10 mouse cellular contexts compared by ENCODE assay signal in the genomic region with DNA sequence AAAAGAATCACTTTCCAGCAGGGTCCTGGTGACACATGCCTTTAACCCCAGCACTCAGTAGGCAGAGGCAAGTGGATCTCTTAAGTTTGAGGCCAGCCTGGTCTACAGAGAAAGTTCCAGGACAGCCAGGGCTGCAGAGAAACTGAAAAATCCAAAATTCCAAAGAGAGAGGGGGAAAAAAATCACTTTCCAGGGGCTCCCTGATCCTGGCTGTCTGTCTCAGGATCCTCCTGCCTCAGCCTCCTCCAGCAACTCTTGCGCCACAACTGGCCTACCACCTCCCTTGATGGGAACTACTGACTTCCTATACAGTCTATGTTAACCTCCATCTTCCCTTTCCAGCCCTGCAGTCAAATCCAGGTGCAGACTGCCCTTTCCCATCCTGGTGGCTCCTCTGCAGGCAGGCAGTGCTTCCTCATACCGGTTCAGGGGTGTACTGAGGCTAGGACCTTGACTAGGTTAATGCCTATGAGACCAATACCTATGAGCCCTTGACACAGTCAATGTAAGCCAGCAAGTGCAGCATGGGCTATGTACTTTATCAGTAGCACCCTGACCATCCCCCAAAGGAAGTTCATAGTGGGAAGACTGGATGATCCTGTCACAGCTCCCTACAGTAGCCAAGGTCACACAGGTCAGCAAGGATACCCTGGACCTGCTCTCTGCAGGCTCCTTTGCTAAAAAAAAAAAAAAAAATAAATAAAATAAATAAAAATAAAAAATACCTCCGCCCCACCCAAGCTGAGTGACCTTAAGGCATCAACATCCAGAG. TPM values are rescaled to one million over a fixed set of nuclear protein-coding genes. Genes with fewer than 3 reads are reported as not detected.
A peak's percentile ranks its signal among the peaks of the same experiment; 100 is the strongest.
DNase-seq lines count a peak whose midpoint lies in the region; ATAC-seq lines count a peak whose summit lies in the region.
"Had no signal": no experiment of that assay in that cellular context is flagged by ENCODE, and none has a peak within 500 bp of the region (broad histone marks: within the 10 kb centered on the region; RNA-seq: fewer than 3 reads in every experiment).

No protein-coding gene starts in this region.

- H3K27me3 ChIP-seq in kidney, embryonic 16.5 days (ENCODE audit: insufficient read depth, low read length) = no peaks in the 10 kb centered on the region
- no peaks in the 10 kb centered on the region for H3K27me3 ChIP-seq in liver, embryonic 11.5 days (replicated peaks; ENCODE audit: control insufficient read depth, insufficient read depth, low read length)

- DNase-seq in CD4-positive, CD25-positive, alpha-beta regulatory T cell, adult 2 months (ENCODE audit: low read depth, low spot score) = peak; percentile 37
- no peak for DNase-seq in kidney, adult 11 months
- peak; percentile 41 for DNase-seq in embryo, embryonic 10 days (ENCODE audit: low spot score)
- DNase-seq in liver, embryonic 11.5 days (ENCODE audit: low spot score) = no peak
- no peak for DNase-seq in thymus, postnatal 4 days
- no peak for DNase-seq in adrenal gland, adult 18-20 months (ENCODE audit: low spot score in 2 of 2)
- DNase-seq: adrenal gland, postnatal 14 days; thymus, adult 18-20 months had no signal

- H3K9me3 ChIP-seq in kidney, embryonic 16.5 days (ENCODE audit: low read length) = no peaks in the 10 kb centered on the region
- no peaks in the 10 kb centered on the region for H3K9me3 ChIP-seq in liver, embryonic 11.5 days (ENCODE audit: control insufficient read depth, low read length)

- H3K4me1 ChIP-seq in kidney, embryonic 16.5 days (ENCODE audit: insufficient read depth, low read length) = peaks cover 29% of the 10 kb centered on the region
- peaks cover 16% of the 10 kb centered on the region for H3K4me1 ChIP-seq in liver, embryonic 11.5 days (replicated peaks; ENCODE audit: control insufficient read depth, insufficient read depth, low read length)

- H3K36me3 ChIP-seq in kidney, embryonic 16.5 days (ENCODE audit: insufficient read depth, low read length) = peaks cover 26% of the 10 kb centered on the region
- peaks cover 15% of the 10 kb centered on the region; the same call in 1 of the 2 replicates for H3K36me3 ChIP-seq in liver, embryonic 11.5 days (ENCODE audit: control insufficient read depth, insufficient read depth, low read length)

- H3K4me2 ChIP-seq in kidney, embryonic 16.5 days (replicated peaks; ENCODE audit: low read depth, low read length) = no peak overlapping the region
- no peak overlapping the region for H3K4me2 ChIP-seq in liver, embryonic 11.5 days

- H3K4me3 ChIP-seq in kidney, embryonic 16.5 days (ENCODE audit: low read length) = no peak overlapping the region
- H3K4me3 ChIP-seq in liver, embryonic 11.5 days (ENCODE audit: low read depth, low read length) = no peak overlapping the region

- H3K9ac ChIP-seq in kidney, embryonic 16.5 days (replicated peaks; ENCODE audit: low read length) = no peak overlapping the region
- no peak overlapping the region for H3K9ac ChIP-seq in liver, embryonic 11.5 days (ENCODE audit: low read depth, low read length)

- 94% methylated on average over 3 of the region's 3 CpGs for WGBS in kidney, embryonic 16.5 days
- 88% methylated on average over 3 of the region's 3 CpGs for WGBS in liver, embryonic 11.5 days

- peak overlapping the region; percentile 67 for H3K27ac ChIP-seq in kidney, embryonic 16.5 days (ENCODE audit: low read length)
- peak overlapping the region; percentile 52 for H3K27ac ChIP-seq in liver, embryonic 11.5 days (ENCODE audit: low read depth, low read length)

- ATAC-seq in CD4-positive, CD25-positive, alpha-beta regulatory T cell, adult 4 months = no peak
- no peak for ATAC-seq in kidney, embryonic 16.5 days (ENCODE audit: low FRiP score, low TSS enrichment)
- ATAC-seq in liver, embryonic 11.5 days (replicated peaks; ENCODE audit: low FRiP score) = no peak

RNA-seq across cellular contexts. Expression of gene Zfp36l1, which starts 5.7 kb away (rescaled TPM):
- 100 to 1,000 TPM; 139 to 188 TPM for polyA plus RNA-seq in CD4-positive, CD25-positive, alpha-beta regulatory T cell, adult 4 months (2017; shearing (Covaris generic))
- polyA plus RNA-seq in kidney, embryonic 16.5 days (2015; fragmentation: Nextera tagmentation; extraction: Ambion mirVana) = 130 and 153 TPM in 2 replicates
- 69.6 and 72.7 TPM in 2 replicates for polyA plus RNA-seq in liver, embryonic 11.5 days (2014; fragmentation: Nextera tagmentation; extraction: Ambion mirVana)
- 100 to 1,000 TPM; 172 to 225 TPM for total RNA-seq in adrenal gland, adult 18-20 months (2021)

Comparison
In these comparisons a context has a peak if more than half of its experiments do, and no peak if none do; other contexts are left out.
1. DNase-seq: peak in CD4-positive, CD25-positive, alpha-beta regulatory T cell, adult 2 months (single experiment) and embryo, embryonic 10 days (single experiment); none in kidney, adult 11 months (single experiment), liver, embryonic 11.5 days (single experiment), thymus, postnatal 4 days (single experiment) and adrenal gland, adult 18-20 months (0 of 2).